Mouse (Mus musculus) erythroblast, embryonic 14.5 days (primary cell): ENCODE data around the gene Pdcd11. TPM values are rescaled to one million over a fixed set of nuclear protein-coding genes. Genes with fewer than 3 reads are reported as not detected.

Source experiments
- H3K27me3 ChIP-seq: 2 replicates; pipeline ENCODE4 v1.6.1; 2012; ENCODE audit warnings: inconsistent platforms; ENCODE audit not compliant: control insufficient read depth
- H3K36me3 ChIP-seq: 2 replicates; pipeline ENCODE4 v1.6.1; 2012; ENCODE audit warnings: mild to moderate bottlenecking, inconsistent platforms; ENCODE audit not compliant: control insufficient read depth
- H3K4me1 ChIP-seq: 2 replicates; pipeline ENCODE4 v1.6.1; 2012; ENCODE audit warnings: inconsistent platforms; ENCODE audit not compliant: control insufficient read depth
- H3K4me3 ChIP-seq: replicated peaks from 2 replicates; pipeline ENCODE3; 2012; ENCODE audit warnings: moderate library complexity, mild to moderate bottlenecking, inconsistent platforms
- H3K9me3 ChIP-seq: 2 replicates; pipeline ENCODE4 v1.6.1; 2012; ENCODE audit warnings: low read length, inconsistent platforms, mixed read lengths; ENCODE audit not compliant: control insufficient read depth
- GATA1 ChIP-seq: IDR thresholded peaks from 2 replicates; pipeline ENCODE4 v1.6.1; 2012; ENCODE audit warnings: low read length, inconsistent platforms, mixed read lengths
- TAL1 ChIP-seq: IDR thresholded peaks from 3 replicates; pipeline ENCODE4 v1.6.1; 2012; ENCODE audit warnings: low read length, inconsistent platforms, mixed read lengths
- polyA plus RNA-seq: library from polyadenylated mRNA; stranded (reverse); fragments of >175 nt; gene quantifications from 2 replicates; pipeline ENCODE4 v1.2.3, GENCODE M21; 2012

The Pdcd11 gene
- polyA plus RNA-seq, 1 experiment, result 0.58 TPM

- H3K27me3 ChIP-seq, result peaks cover 12% of the 10 kb centered on the region
- H3K36me3 ChIP-seq, result no peaks in the 10 kb centered on the region
- TF ChIP-seq GATA1 (no peak), TAL1 (no peak)
- no peak overlapping the region for H3K4me3 ChIP-seq
- no peaks in the 10 kb centered on the region for H3K9me3 ChIP-seq
- H3K4me1 ChIP-seq, result no peaks in the 10 kb centered on the region
These were observed 63.2 kb downstream of the Pdcd11 start for GRCm38 (mm10) chr19:47153767-47154166.

GRCm38 (mm10) chr19:47157664-47158063 is 67.1 kb downstream of the Pdcd11 start, which contains the start of gene Calhm3:
Gene Calhm3 (minus strand): TSS chr19:47157764.
- Histone ChIP-seq H3K36me3 (no peaks in the 10 kb centered on the region), H3K9me3 (no peaks in the 10 kb centered on the region), H3K4me1 (no peaks in the 10 kb centered on the region), H3K4me3 (no peak within 1 kb of the TSS), H3K27me3 (no peaks in the 10 kb centered on the region)
- no peak for TF ChIP-seq GATA1
- no peak for TF ChIP-seq TAL1

GRCm38 (mm10) chr19:47161669-47162068 is 71.1 kb downstream of the Pdcd11 start:
- no peaks in the 10 kb centered on the region for H3K36me3 ChIP-seq
- no peaks in the 10 kb centered on the region for H3K4me1 ChIP-seq
- no peaks in the 10 kb centered on the region for H3K9me3 ChIP-seq
- no peak overlapping the region for H3K4me3 ChIP-seq
- no peaks in the 10 kb centered on the region for H3K27me3 ChIP-seq
- TF ChIP-seq GATA1 (no peak), TAL1 (no peak)

- H3K27me3 ChIP-seq, result no peaks in the 10 kb centered on the region
- TF ChIP-seq GATA1 (no peak), TAL1 (no peak)
- no peak overlapping the region for H3K4me3 ChIP-seq
- H3K4me1 ChIP-seq, result peaks cover under 1% of the 10 kb centered on the region; the same call in 1 of the 2 replicates
- H3K9me3 ChIP-seq, result no peaks in the 10 kb centered on the region
- H3K36me3 ChIP-seq, result no peaks in the 10 kb centered on the region
These were observed 72.7 kb downstream of the Pdcd11 start for GRCm38 (mm10) chr19:47163176-47163744.

GRCm38 (mm10) chr19:47166758-47167157 is 76.2 kb downstream of the Pdcd11 start:
- no peak overlapping the region for H3K4me3 ChIP-seq
- TF ChIP-seq TAL1 (no peak), GATA1 (no peak)
- 0 out of 2 replicates have a peak, but pooled peaks cover 2% of the 10 kb centered on the region for H3K9me3 ChIP-seq
- H3K4me1 ChIP-seq, result peaks cover 6% of the 10 kb centered on the region; the same call in 1 of the 2 replicates
- H3K27me3 ChIP-seq, result no peaks in the 10 kb centered on the region
- no peaks in the 10 kb centered on the region for H3K36me3 ChIP-seq

GRCm38 (mm10) chr19:47167617-47168214 is 77.1 kb downstream of the Pdcd11 start:
- H3K27me3 ChIP-seq, result no peaks in the 10 kb centered on the region
- 0 out of 2 replicates have a peak, but pooled peaks cover 2% of the 10 kb centered on the region for H3K9me3 ChIP-seq
- TF ChIP-seq TAL1 (no peak), GATA1 (no peak)
- H3K36me3 ChIP-seq, result no peaks in the 10 kb centered on the region
- peaks cover 6% of the 10 kb centered on the region; the same call in 1 of the 2 replicates for H3K4me1 ChIP-seq
- H3K4me3 ChIP-seq, result no peak overlapping the region

- Histone ChIP-seq H3K4me3 (no peak overlapping the region), H3K27me3 (peaks cover 1% of the 10 kb centered on the region), H3K9me3 (0 out of 2 replicates have a peak, but pooled peaks cover 2% of the 10 kb centered on the region), H3K36me3 (no peaks in the 10 kb centered on the region), H3K4me1 (peaks cover 6% of the 10 kb centered on the region; the same call in 1 of the 2 replicates)
- TF ChIP-seq TAL1 (no peak), GATA1 (no peak)
These were observed 77.7 kb downstream of the Pdcd11 start for GRCm38 (mm10) chr19:47168223-47168622.

GRCm38 (mm10) chr19:47168793-47169412 is 78.3 kb downstream of the Pdcd11 start:
- peaks cover 6% of the 10 kb centered on the region; the same call in 1 of the 2 replicates for H3K4me1 ChIP-seq
- H3K4me3 ChIP-seq, result no peak overlapping the region
- H3K27me3 ChIP-seq, result peaks cover 2% of the 10 kb centered on the region
- H3K9me3 ChIP-seq, result 0 out of 2 replicates have a peak, but pooled peaks cover 2% of the 10 kb centered on the region
- TF ChIP-seq GATA1 (no peak), TAL1 (no peak)
- no peaks in the 10 kb centered on the region for H3K36me3 ChIP-seq

GRCm38 (mm10) chr19:47174515-47174914 is 83.9 kb downstream of the Pdcd11 start:
- Histone ChIP-seq H3K9me3 (0 out of 2 replicates have a peak, but pooled peaks cover 2% of the 10 kb centered on the region), H3K4me1 (no peaks in the 10 kb centered on the region), H3K36me3 (no peaks in the 10 kb centered on the region), H3K4me3 (no peak overlapping the region), H3K27me3 (peaks cover 38% of the 10 kb centered on the region)
- TF ChIP-seq GATA1, result no peak
- TF ChIP-seq TAL1, result no peak
